Mouse (Mus musculus): ENCODE results near the gene Ergic3.

Ergic3 gene

GRCm38 (mm10) chr2:156065099-156066041 is 57.5 kb downstream of the Ergic3 start, which contains the start of gene Spag4:
TSS of gene Spag4 (plus strand) at chr2:156065175.
- peak; percentile 52 to 61 for DNase-seq (ENCODE audit: low spot score in 2 of 2)

GRCm38 (mm10) chr2:156066126-156066525 is 58.3 kb downstream of the Ergic3 start:
- no peak for DNase-seq (ENCODE audit: low spot score in 2 of 2)

Data from spleen, postnatal 14 days (tissue).